Mouse (Mus musculus) liver, embryonic 14.5 days (tissue): ENCODE measurements at regions not wholly inside any gene's neighbourhood (a gene's known extent, or its start where the extent isn't known, plus 50 kb on each side); places are given as distances from the start of the nearest gene placed in this dataset.

ENCODE experiments used
- ATAC-seq: fragments of 200-750 bp; cut with Nextera tagmentation; 2 replicates; pipeline ENCODE4 v1.8.0; 2017; ENCODE audit warnings: moderate number of reproducible peaks, mild to moderate bottlenecking, moderate library complexity; ENCODE audit not compliant: insufficient read depth
- DNase-seq, 3 experiments: peaks; one replicate each; pipeline ENCODE4 v3.0.0-alpha.2; 2012 to 2013; ENCODE audit warnings: low read depth in 3 of 3, low spot score in 3 of 3
- H3K27ac ChIP-seq: fragments of 300-500 bp; sonication (generic); 2 replicates; pipeline ENCODE4 v1.5.1; 2014; ENCODE audit warnings: moderate library complexity, mild to moderate bottlenecking, control low read depth, inconsistent platforms
- H3K27me3 ChIP-seq: fragments of 300-500 bp; sonication (generic); 2 replicates; pipeline ENCODE4 v1.6.1; 2014; ENCODE audit warnings: mild to moderate bottlenecking, low read length, moderate library complexity; ENCODE audit not compliant: control insufficient read depth, insufficient read depth
- H3K36me3 ChIP-seq: fragments of 300-500 bp; sonication (generic); replicated peaks from 2 replicates; pipeline ENCODE4 v1.6.1; 2014; ENCODE audit warnings: low read depth; ENCODE audit not compliant: control insufficient read depth, insufficient read depth
- H3K4me1 ChIP-seq, 2 experiments: fragments of 200-500 bp in 1 of 2; fragments of 300-500 bp in 1 of 2; sonication (generic) in 1 of 2; replicated peaks; 2 replicates each; pipeline ENCODE4 v1.6.1; 2012 to 2014; ENCODE audit warnings: antibody characterized with exemption in 1 of 2, inconsistent platforms in 1 of 2, low read length in 1 of 2; ENCODE audit not compliant: control insufficient read depth in 2 of 2, insufficient read depth in 2 of 2
- H3K4me2 ChIP-seq: fragments of 300-500 bp; sonication (generic); 2 replicates; pipeline ENCODE4 v1.6.1; 2014; ENCODE audit warnings: low read depth, mild to moderate bottlenecking, control low read depth, moderate library complexity
- H3K4me3 ChIP-seq, 2 experiments: fragments of 200-500 bp in 1 of 2; fragments of 300-500 bp in 1 of 2; sonication (generic) in 1 of 2; 2 replicates each; pipeline ENCODE4 v1.5.1; 2012 to 2014; ENCODE audit warnings: low read depth in 2 of 2, low read length in 2 of 2, mild to moderate bottlenecking in 2 of 2, control low read depth in 1 of 2, inconsistent platforms in 1 of 2, moderate library complexity in 1 of 2; ENCODE audit not compliant: insufficient read depth in 1 of 2
- H3K9ac ChIP-seq: fragments of 300-500 bp; sonication (generic); replicated peaks from 2 replicates; pipeline ENCODE4 v1.6.1; 2014; ENCODE audit warnings: mild to moderate bottlenecking, control low read depth, moderate library complexity
- H3K9me3 ChIP-seq: fragments of 300-500 bp; sonication (generic); 2 replicates; pipeline ENCODE4 v1.6.1; 2016; ENCODE audit warnings: low read length, mixed read lengths; ENCODE audit not compliant: control insufficient read depth
- CTCF ChIP-seq: IDR thresholded peaks from 2 replicates; pipeline ENCODE4 v1.5.1; 2016; ENCODE audit warnings: antibody characterized with exemption, low read depth, control low read depth
- EP300 ChIP-seq: IDR thresholded peaks from 2 replicates; pipeline ENCODE4 v1.6.1; 2016; ENCODE audit warnings: antibody characterized with exemption, low read depth
- WGBS: fragments of 180-500 bp; shearing (Covaris S2); extraction: QIAGEN DNeasy Blood & Tissue Kit; methylation state at CpG from one replicate; pipeline ENCODE4 v1.1.7; 2014; ENCODE audit not compliant: insufficient replicate concordance; 5-methylcytosine and 5-hydroxymethylcytosine counted together

DNA sequence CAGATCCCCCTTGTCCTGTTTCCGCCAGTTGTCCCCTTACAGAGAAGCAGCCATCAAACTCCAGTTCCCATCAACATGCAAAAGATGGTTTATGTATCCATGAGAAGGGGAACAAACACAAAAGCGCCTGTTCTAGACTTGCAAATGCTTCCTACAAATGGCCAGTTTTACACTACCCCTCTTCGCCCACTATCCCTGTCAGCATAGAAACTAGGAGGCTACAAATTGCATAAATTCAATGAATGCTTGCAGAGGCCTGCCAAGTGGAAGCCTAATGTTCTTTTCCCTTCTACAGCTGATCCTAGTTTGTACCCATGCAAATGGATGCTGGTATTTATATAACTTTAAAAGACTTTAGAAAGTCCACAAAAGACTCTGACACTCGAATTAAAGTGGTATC, 102.3 kb upstream of the Mylip start:
- Histone ChIP-seq H3K27me3 (peaks cover 8% of the 10 kb centered on the region), H3K36me3 (no peaks in the 10 kb centered on the region), H3K4me3 (no peak overlapping the region), H3K4me2 (no peak overlapping the region), H3K27ac (no peak overlapping the region), H3K9ac (no peak overlapping the region), H3K9me3 (no peaks in the 10 kb centered on the region), H3K4me1 (no peaks in the 10 kb centered on the region)
- DNase-seq (no peak), ATAC-seq (no peak)
- TF ChIP-seq CTCF (no peak), EP300 (no peak)
- 66% methylated on average over 4 of the region's 4 CpGs for WGBS

DNA sequence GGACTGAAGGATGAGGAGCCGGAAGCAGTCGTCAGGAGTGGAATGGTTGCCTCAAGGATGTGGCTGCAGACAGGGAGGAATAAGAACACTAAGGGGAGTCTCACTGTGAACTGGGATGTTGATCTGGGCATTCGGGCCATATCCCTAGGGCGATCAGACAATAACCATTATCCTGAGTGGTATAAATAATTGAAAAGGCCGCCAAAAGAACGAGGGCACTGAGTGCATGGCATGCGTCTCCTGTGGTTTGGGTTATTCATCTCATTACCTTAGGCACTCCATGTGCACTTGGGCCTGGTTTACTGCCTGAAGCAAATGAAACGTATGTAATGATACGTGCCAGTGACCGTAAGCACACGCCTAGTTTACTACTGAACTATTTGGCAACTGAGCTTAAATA, 99.6 kb upstream of the Mylip start:
- H3K36me3 ChIP-seq, result no peaks in the 10 kb centered on the region
- no peak for ATAC-seq
- TF ChIP-seq EP300 (no peak), CTCF (no peak)
- H3K27ac ChIP-seq, result no peak overlapping the region
- H3K9ac ChIP-seq, result no peak overlapping the region
- 75% methylated on average over 11 of the region's 11 CpGs for WGBS
- H3K9me3 ChIP-seq, result no peaks in the 10 kb centered on the region
- no peak overlapping the region for H3K4me3 ChIP-seq
- H3K27me3 ChIP-seq, result peaks cover 4% of the 10 kb centered on the region
- no peak for DNase-seq
- no peaks in the 10 kb centered on the region for H3K4me1 ChIP-seq
- H3K4me2 ChIP-seq, result no peak overlapping the region

DNA sequence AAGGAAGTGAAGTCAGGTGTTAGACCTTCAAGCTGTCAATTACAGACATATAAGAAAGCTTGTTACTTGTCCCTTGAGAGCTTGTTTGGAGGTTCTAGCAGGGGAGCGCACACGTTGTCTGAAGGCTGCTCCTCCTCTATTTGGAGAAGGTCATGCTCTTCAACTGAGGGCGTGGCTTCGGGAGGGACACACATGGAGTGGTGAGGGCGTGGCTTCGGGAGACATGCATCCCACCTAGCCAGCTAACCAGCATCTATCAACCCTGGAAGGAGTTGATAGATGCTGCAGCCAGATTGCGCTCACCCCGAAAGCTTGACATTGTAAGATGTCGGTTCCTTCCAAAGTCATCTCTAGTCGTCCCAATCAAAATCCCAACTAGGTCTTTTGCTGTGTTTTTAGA, 94.9 kb upstream of the Mylip start:
- H3K4me1 ChIP-seq, result no peaks in the 10 kb centered on the region
- no peaks in the 10 kb centered on the region; the same call in none of the 2 replicates for H3K27me3 ChIP-seq
- WGBS, result 73% methylated on average over 10 of the region's 10 CpGs
- no peak overlapping the region for H3K4me2 ChIP-seq
- no peaks in the 10 kb centered on the region for H3K9me3 ChIP-seq
- TF ChIP-seq CTCF (no peak), EP300 (no peak)
- H3K4me3 ChIP-seq, result no peak overlapping the region
- DNase-seq (no peak), ATAC-seq (no peak)
- no peak overlapping the region for H3K27ac ChIP-seq
- H3K9ac ChIP-seq, result no peak overlapping the region
- H3K36me3 ChIP-seq, result no peaks in the 10 kb centered on the region

GRCm38 (mm10) chr13:45300610-45301009, 88.9 kb upstream of the Mylip start:
- DNase-seq (no peak), ATAC-seq (no peak)
- H3K27me3 ChIP-seq, result no peaks in the 10 kb centered on the region; the same call in 1 of the 2 replicates
- H3K4me3 ChIP-seq, result no peak overlapping the region
- H3K9ac ChIP-seq, result no peak overlapping the region
- H3K4me1 ChIP-seq, result 0 out of 4 replicates have a peak, but pooled peaks cover 0 to 1% of the 10 kb centered on the region in 2 experiments
- no peaks in the 10 kb centered on the region for H3K9me3 ChIP-seq
- TF ChIP-seq EP300 (no peak), CTCF (no peak)
- 73% methylated on average over 8 of the region's 8 CpGs for WGBS
- no peaks in the 10 kb centered on the region for H3K36me3 ChIP-seq
- no peak overlapping the region for H3K27ac ChIP-seq
- no peak overlapping the region for H3K4me2 ChIP-seq

DNA sequence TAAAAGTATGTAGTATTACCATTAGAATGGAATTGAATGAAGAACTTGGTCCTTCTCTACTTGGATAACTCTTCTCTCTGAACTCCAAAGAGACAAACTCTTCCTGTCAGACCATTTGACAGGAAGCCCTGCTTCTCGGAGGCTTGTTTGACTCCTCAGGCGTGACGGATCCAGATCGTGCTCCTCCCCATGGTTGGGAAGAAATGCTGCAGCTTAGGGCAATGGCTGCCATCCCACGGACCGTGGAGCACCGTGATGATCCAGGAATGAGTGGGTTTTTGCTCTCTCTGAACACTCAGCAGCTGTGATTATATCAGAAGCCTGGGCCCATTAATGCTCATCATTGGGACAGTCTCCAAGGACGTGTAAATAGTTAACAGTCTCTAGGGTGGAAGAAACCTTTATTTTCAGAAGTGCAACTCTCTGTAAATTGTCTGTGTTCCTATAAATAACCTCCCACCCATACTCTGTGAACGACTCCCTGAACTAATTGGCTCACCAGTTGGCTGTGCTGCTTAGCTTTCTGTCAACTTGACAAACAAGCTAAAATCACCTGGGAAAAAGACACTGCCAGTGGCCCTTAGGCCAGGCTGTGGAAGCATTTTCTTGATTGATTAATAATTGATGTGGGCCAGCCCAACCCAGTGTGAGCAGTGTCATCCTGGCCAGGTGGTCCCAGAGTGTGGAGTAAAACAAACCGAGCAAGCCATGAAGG, 88.2 kb upstream of the Mylip start:
- no peak overlapping the region for H3K4me3 ChIP-seq
- WGBS, result 64% methylated on average over 10 of the region's 10 CpGs
- no peaks in the 10 kb centered on the region for H3K36me3 ChIP-seq
- 0 out of 4 replicates have a peak, but pooled peaks cover 0 to 1% of the 10 kb centered on the region in 2 experiments for H3K4me1 ChIP-seq
- H3K27ac ChIP-seq, result no peak overlapping the region
- no peaks in the 10 kb centered on the region; the same call in 1 of the 2 replicates for H3K27me3 ChIP-seq
- TF ChIP-seq CTCF (no peak), EP300 (no peak)
- no peak overlapping the region for H3K9ac ChIP-seq
- H3K4me2 ChIP-seq, result no peak overlapping the region
- DNase-seq, result no peak
- no peak for ATAC-seq
- no peaks in the 10 kb centered on the region for H3K9me3 ChIP-seq
